Comparison of ENCODE assay signal across 8 mouse cellular contexts in genomic region chr16:31235457-31236310, GRCm38 (mm10). TPM values are rescaled to one million over a fixed set of nuclear protein-coding genes. Genes with fewer than 3 reads are reported as not detected.
DNase-seq lines count a peak whose midpoint lies in the region; ATAC-seq and TF ChIP-seq lines count a peak whose summit lies in the region.

No protein-coding gene starts in this region.

- H3K36me3 ChIP-seq in intestine, postnatal 0 days (ENCODE audit: control insufficient read depth, insufficient read depth) = no peaks in the 10 kb centered on the region
- H3K36me3 ChIP-seq in forebrain, postnatal 0 days (ENCODE audit: insufficient read depth) = no peaks in the 10 kb centered on the region

- H3K27me3 ChIP-seq in intestine, postnatal 0 days (replicated peaks; ENCODE audit: control insufficient read depth, insufficient read depth, low read length) = no peaks in the 10 kb centered on the region
- no peaks in the 10 kb centered on the region for H3K27me3 ChIP-seq in forebrain, postnatal 0 days (ENCODE audit: insufficient read depth, low read length)

- H3K27ac ChIP-seq in intestine, postnatal 0 days (ENCODE audit: low read depth, low read length) = no peak overlapping the region
- H3K27ac ChIP-seq in forebrain, postnatal 0 days (ENCODE audit: low read depth, low read length) = no peak overlapping the region

- H3K4me1 ChIP-seq in intestine, postnatal 0 days (replicated peaks; ENCODE audit: control insufficient read depth, insufficient read depth, low read length) = no peaks in the 10 kb centered on the region; the same call in 1 of the 2 replicates
- H3K4me1 ChIP-seq in forebrain, postnatal 0 days (ENCODE audit: insufficient read depth) = no peaks in the 10 kb centered on the region

- no peak for TF ChIP-seq CTCF in intestine, postnatal 0 days (IDR thresholded peaks at IDR 0.05; ENCODE audit: low read depth)
- no peak for TF ChIP-seq CTCF in forebrain, postnatal 0 days (IDR thresholded peaks at IDR 0.05; ENCODE audit: low read depth)

- 0 out of 2 replicates have a peak, but pooled peaks have one; percentile 37 for ATAC-seq in intestine, postnatal 0 days
- ATAC-seq in forebrain, postnatal 0 days = no peak

- peak overlapping the region; percentile 48 for H3K4me2 ChIP-seq in intestine, postnatal 0 days (replicated peaks; ENCODE audit: low read depth)
- H3K4me2 ChIP-seq in forebrain, postnatal 0 days (ENCODE audit: low read depth) = no peak overlapping the region

- H3K4me3 ChIP-seq in intestine, postnatal 0 days (ENCODE audit: low read depth, low read length) = no peak overlapping the region
- H3K4me3 ChIP-seq in forebrain, postnatal 0 days (ENCODE audit: low read depth, low read length) = no peak overlapping the region

- 31% methylated on average over 18 of the region's 18 CpGs for WGBS in intestine, postnatal 0 days
- WGBS in forebrain, postnatal 0 days = 34% methylated on average over 17 of the region's 18 CpGs

- DNase-seq in heart, adult 11 months = peak; percentile 96
- no peak for DNase-seq in heart, postnatal 36 days
- DNase-seq in CD4-positive helper T cell, adult 2 months (ENCODE audit: low read depth, low spot score) = peak; percentile 69
- DNase-seq in embryo, embryonic 11 days = peak; percentile 59
- DNase-seq in naive thymus-derived CD4-positive, alpha-beta T cell, adult 2 months (ENCODE audit: low read depth) = peak; percentile 75
- DNase-seq in layer of hippocampus, adult 9-10 months (ENCODE audit: low spot score) = no peak
- no peak for DNase-seq in forebrain, postnatal 0 days

- no peak overlapping the region for H3K9ac ChIP-seq in intestine, postnatal 0 days (ENCODE audit: low read depth, low read length)
- no peak overlapping the region for H3K9ac ChIP-seq in forebrain, postnatal 0 days

- intact Hi-C loops in heart, postnatal 36 days (cut with DNase I) = no loop called here

- no peaks in the 10 kb centered on the region for H3K9me3 ChIP-seq in intestine, postnatal 0 days (ENCODE audit: control insufficient read depth)
- no peaks in the 10 kb centered on the region for H3K9me3 ChIP-seq in forebrain, postnatal 0 days (ENCODE audit: low read length)

RNA-seq across cellular contexts. Expression of gene Acap2, which starts 34.6 kb away (rescaled TPM):
- total RNA-seq in heart, postnatal 36 days (2021) = 10 to 100 TPM; 21.3 to 22.6 TPM
- polyA plus RNA-seq in intestine, postnatal 0 days (2015; fragmentation: Nextera tagmentation; extraction: Ambion mirVana) = 10.6 and 12.4 TPM in 2 replicates
- total RNA-seq in forebrain, postnatal 0 days (2014; rRNA removed) = 24.5 and 33.6 TPM in 2 replicates
- 6.0 and 8.8 TPM in 2 replicates for polyA plus RNA-seq in forebrain, postnatal 0 days (2015; fragmentation: Nextera tagmentation; extraction: Ambion mirVana)

RNA-seq across cellular contexts. Expression of gene Ppp1r2, which starts 39.4 kb away (rescaled TPM):
- 10 to 100 TPM; 82.1 to 83.7 TPM for total RNA-seq in heart, postnatal 36 days (2021)
- 80.4 and 85.1 TPM in 2 replicates for polyA plus RNA-seq in intestine, postnatal 0 days (2015; fragmentation: Nextera tagmentation; extraction: Ambion mirVana)
- total RNA-seq in forebrain, postnatal 0 days (2014; rRNA removed) = 64.9 and 75.5 TPM in 2 replicates
- 84.9 and 101 TPM in 2 replicates for polyA plus RNA-seq in forebrain, postnatal 0 days (2015; fragmentation: Nextera tagmentation; extraction: Ambion mirVana)

Comparison
In these comparisons a context has a peak if more than half of its experiments do, and no peak if none do; other contexts are left out.
1. DNase-seq: peak in heart, adult 11 months (single experiment), CD4-positive helper T cell, adult 2 months (single experiment), embryo, embryonic 11 days (single experiment) and naive thymus-derived CD4-positive, alpha-beta T cell, adult 2 months (single experiment); none in heart, postnatal 36 days (0 of 2), layer of hippocampus, adult 9-10 months (single experiment) and forebrain, postnatal 0 days (single experiment).